Mouse (Mus musculus) monocyte, adult 2 months (primary cell): Measurements from ENCODE around the gene Sptan1.

Source experiments
- DNase-seq, 2 experiments: peaks; one replicate each; pipeline ENCODE4 v3.0.0; 2022; ENCODE audit warnings: low spot score in 2 of 2, low read depth in 1 of 2

The Sptan1 gene

GRCm38 (mm10) chr2:30058418-30058817 lies 93.1 kb downstream of the Sptan1 start:
- DNase-seq = no peak

- DNase-seq = no peak
These were observed 96.1 kb downstream of the Sptan1 start for GRCm38 (mm10) chr2:30061215-30062166.

- DNase-seq = no peak
These were observed 97.1 kb downstream of the Sptan1 start for GRCm38 (mm10) chr2:30062249-30063093.

GRCm38 (mm10) chr2:30063235-30063634 lies 97.9 kb downstream of the Sptan1 start:
- no peak for DNase-seq

GRCm38 (mm10) chr2:30063791-30064190 lies 98.4 kb downstream of the Sptan1 start:
- no peak for DNase-seq

GRCm38 (mm10) chr2:30064298-30064697 lies 98.9 kb downstream of the Sptan1 start:
- no peak for DNase-seq

GRCm38 (mm10) chr2:30066046-30066901 lies 100.9 kb downstream of the Sptan1 start:
- peak; percentile 81 to 86 for DNase-seq

GRCm38 (mm10) chr2:30067031-30067888 lies 101.9 kb downstream of the Sptan1 start:
- no peak for DNase-seq

- no peak for DNase-seq
These were observed 102.6 kb downstream of the Sptan1 start for GRCm38 (mm10) chr2:30067962-30068361.

- no peak for DNase-seq
These were observed 107.5 kb downstream of the Sptan1 start for GRCm38 (mm10) chr2:30072875-30073274.

- DNase-seq = no peak
These were observed 107.9 kb downstream of the Sptan1 start for GRCm38 (mm10) chr2:30073285-30073684.

- DNase-seq = no peak
These were observed 110.3 kb downstream of the Sptan1 start for GRCm38 (mm10) chr2:30075625-30076024.

GRCm38 (mm10) chr2:30076439-30076838 lies 111.1 kb downstream of the Sptan1 start:
- DNase-seq = no peak

GRCm38 (mm10) chr2:30076959-30077358 lies 111.6 kb downstream of the Sptan1 start:
- DNase-seq = no peak

- peak; percentile 62 to 76 for DNase-seq
These were observed 112.4 kb downstream of the Sptan1 start, which contains the start of gene Pkn3 for GRCm38 (mm10) chr2:30077502-30078348. Gene Pkn3 (plus strand): TSS chr2:30077684.

- no peak for DNase-seq
These were observed 113.0 kb downstream of the Sptan1 start for GRCm38 (mm10) chr2:30078349-30078712.

GRCm38 (mm10) chr2:30078760-30079159 lies 113.4 kb downstream of the Sptan1 start:
- no peak for DNase-seq

- no peak for DNase-seq
These were observed 114.9 kb downstream of the Sptan1 start for GRCm38 (mm10) chr2:30080181-30080800.
